Mouse (Mus musculus): ENCODE results near the gene Rin3. TPM values are rescaled to one million over a fixed set of nuclear protein-coding genes. Genes with fewer than 3 reads are reported as not detected.
A peak's percentile ranks its signal among the peaks of the same experiment; 100 is the strongest.

The Rin3 gene
- polyA plus RNA-seq, 1 experiment from 2014 or later: 4.2 TPM

DNA sequence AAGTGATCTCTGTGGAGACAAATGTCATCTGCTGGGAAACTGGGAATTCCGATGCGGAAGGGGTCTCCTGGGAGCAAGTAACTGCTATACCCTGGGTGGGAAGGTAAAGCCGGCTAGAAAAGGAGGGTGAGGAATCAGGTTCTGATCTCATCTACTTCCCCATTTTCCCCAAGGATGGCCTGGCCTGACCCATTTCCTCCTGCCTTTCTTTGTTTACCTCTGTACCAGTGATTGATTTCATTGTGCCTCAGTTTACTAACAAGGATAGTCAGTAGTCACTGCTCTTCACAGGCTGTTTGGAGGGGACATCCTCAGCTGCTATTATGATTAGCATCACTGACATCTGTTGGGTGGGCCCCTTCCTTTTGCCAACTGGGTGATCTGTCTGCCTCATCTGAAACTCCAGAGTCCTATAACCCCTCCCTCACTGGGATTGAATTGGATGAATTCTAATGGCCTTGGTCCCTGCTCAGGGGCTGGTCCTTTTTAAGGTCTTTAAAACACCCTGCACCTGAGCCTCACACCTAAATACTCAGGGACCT is 1.8 kb downstream of the Rin3 start:
- no peaks in the 10 kb centered on the region for H3K36me3 ChIP-seq
- peak overlapping the region; percentile 73; the same call in 1 of the 2 replicates for H3K4me3 ChIP-seq
- H3K4me1 ChIP-seq: peaks cover 16% of the 10 kb centered on the region
- H3K27ac ChIP-seq: no peak overlapping the region
- 46% methylated on average over 3 of the region's 3 CpGs for WGBS
- H3K9me3 ChIP-seq (replicated peaks): no peaks in the 10 kb centered on the region; the same call in 1 of the 2 replicates
- peaks cover 36% of the 10 kb centered on the region for H3K27me3 ChIP-seq (ENCODE audit: low read depth, poor library complexity, severe bottlenecking)
- DNase-seq (ENCODE audit: low spot score): no peak

DNA sequence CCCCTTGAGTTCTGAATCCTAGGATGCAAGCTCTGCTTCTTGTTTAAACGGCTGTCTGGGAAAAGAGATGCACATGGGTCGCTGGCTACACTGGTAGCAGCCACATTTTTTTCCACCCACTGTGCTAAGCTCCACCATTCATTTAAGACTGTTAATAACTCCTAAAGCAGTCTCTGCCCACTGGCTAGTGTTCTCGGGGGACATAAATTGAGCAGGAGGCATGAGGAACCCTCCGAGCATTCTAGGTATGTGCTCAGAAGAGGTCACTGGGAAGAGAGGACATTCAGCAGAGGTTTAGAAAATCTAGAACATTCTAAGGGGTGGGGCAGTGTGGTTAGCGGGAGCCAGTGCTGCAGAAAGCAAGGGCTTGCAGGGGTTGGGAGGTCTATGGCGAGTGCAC is 2.5 kb downstream of the Rin3 start:
- H3K27me3 ChIP-seq (ENCODE audit: low read depth, poor library complexity, severe bottlenecking): peaks cover 36% of the 10 kb centered on the region
- no peaks in the 10 kb centered on the region; the same call in 1 of the 2 replicates for H3K9me3 ChIP-seq (replicated peaks)
- no peaks in the 10 kb centered on the region for H3K36me3 ChIP-seq
- WGBS: 81% methylated on average over 6 of the region's 6 CpGs
- no peak for DNase-seq (ENCODE audit: low spot score)
- H3K4me1 ChIP-seq: peaks cover 16% of the 10 kb centered on the region
- no peak overlapping the region for H3K27ac ChIP-seq
- H3K4me3 ChIP-seq: no peak overlapping the region

DNA sequence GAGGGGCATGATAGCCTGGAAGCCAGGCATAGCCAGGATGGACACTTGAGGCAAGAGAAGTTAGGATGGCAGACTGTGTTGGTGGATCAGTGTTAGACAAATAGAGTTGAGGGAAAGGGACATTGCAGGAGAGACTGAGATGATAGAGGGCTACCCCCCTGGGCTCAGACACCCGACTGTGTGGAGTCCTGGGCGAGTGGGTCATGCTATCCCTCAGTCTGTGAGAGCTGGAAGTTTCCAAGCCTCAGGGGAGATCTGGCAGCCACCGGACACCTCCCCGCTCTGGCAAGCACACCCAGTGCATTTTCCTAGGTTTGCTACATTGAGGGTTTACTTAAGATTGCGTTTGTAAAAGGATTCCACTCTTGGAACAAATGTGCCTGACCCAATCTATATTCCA is 2.9 kb downstream of the Rin3 start:
- no peak overlapping the region for H3K27ac ChIP-seq
- H3K4me1 ChIP-seq: peaks cover 16% of the 10 kb centered on the region
- peaks cover 36% of the 10 kb centered on the region for H3K27me3 ChIP-seq (ENCODE audit: low read depth, poor library complexity, severe bottlenecking)
- DNase-seq (ENCODE audit: low spot score): no peak
- H3K4me3 ChIP-seq: no peak overlapping the region
- 79% methylated on average over 5 of the region's 5 CpGs for WGBS
- H3K9me3 ChIP-seq (replicated peaks): no peaks in the 10 kb centered on the region; the same call in 1 of the 2 replicates
- H3K36me3 ChIP-seq: no peaks in the 10 kb centered on the region

DNA sequence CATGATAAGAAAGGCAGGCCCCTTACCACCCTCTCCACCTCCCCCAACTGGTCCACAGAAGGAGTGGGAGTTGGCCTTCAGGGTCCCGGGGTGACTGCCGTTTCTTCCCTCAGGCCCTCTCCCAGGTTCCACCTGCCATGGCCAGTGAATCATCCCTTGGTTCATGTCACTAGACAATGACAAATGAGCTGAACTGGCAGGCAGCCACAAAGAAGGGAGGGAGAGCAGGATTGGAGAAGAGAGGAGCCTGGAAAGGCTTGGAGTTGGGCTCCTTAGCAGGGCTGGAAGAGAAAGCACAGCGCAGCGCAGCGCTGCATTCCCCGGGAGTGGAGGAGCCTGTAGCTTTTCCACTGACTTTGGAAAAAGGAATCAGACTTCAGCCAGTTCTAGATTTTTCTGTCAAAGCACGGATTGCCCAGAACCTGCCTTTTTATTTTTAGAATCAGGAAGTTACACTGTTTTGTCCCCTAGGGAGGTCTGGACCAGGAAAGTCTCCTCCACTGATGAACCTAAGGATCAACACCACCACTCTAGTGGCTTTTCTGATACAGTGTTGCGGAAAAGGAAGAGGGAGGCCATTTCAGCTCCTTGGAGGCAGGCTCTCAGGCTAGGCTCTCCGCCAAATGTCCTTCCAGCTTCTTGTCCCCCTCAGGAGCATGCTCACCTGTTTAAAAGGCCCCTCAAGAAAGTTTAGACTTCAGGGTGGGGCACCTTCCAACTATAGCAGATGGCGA is 4.0 kb downstream of the Rin3 start:
- Histone ChIP-seq H3K36me3 (no peaks in the 10 kb centered on the region), H3K27ac (0 out of 2 replicates have a peak overlapping the region, but pooled peaks have one; percentile 2), H3K4me3 (no peak overlapping the region), H3K27me3 (ENCODE audit: low read depth, poor library complexity, severe bottlenecking) (peaks cover 34% of the 10 kb centered on the region), H3K9me3 (replicated peaks) (no peaks in the 10 kb centered on the region; the same call in 1 of the 2 replicates), H3K4me1 (peaks cover 20% of the 10 kb centered on the region)
- 72% methylated on average over 10 of the region's 10 CpGs for WGBS
- no peak for DNase-seq (ENCODE audit: low spot score)

DNA sequence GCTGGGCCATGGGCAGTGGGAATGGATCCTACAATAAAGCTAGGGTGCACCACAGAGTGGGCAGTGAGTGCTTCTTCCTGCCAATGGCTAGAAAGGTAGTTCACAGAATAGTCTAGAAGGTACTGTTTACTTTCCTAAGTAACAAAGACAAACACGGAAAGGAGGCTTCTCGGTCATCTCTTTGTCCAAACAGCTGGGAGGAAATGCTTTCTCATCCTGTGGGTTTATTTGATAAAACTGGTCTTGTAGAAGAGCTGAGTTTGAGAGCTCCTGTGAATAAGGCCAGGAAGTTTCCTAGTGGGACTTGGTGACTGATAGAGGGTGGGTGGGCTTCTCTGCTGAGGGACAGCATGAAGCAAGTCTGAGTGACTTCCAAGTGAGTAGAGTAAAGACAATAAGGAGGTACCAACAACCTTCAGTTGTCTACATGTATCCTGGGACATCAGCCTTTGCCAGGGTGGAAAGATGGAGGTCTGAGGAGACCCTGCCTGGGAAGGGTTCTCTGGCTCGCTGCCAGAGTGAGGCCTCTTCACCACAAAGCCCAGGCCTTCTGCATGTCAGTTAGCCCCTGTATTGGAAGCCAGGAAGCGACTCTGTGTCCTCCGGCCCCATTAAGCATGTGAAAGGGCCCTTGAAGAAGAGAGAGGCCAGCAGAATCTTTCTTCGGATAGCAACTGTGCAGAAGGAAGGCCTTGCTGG is 5.2 kb downstream of the Rin3 start:
- WGBS: 86% methylated on average over 6 of the region's 6 CpGs
- Histone ChIP-seq H3K9me3 (replicated peaks) (no peaks in the 10 kb centered on the region), H3K4me1 (peaks cover 21% of the 10 kb centered on the region), H3K27me3 (ENCODE audit: low read depth, poor library complexity, severe bottlenecking) (peaks cover 23% of the 10 kb centered on the region), H3K36me3 (no peaks in the 10 kb centered on the region), H3K4me3 (no peak overlapping the region), H3K27ac (no peak overlapping the region)
- DNase-seq (ENCODE audit: low spot score): no peak

DNA sequence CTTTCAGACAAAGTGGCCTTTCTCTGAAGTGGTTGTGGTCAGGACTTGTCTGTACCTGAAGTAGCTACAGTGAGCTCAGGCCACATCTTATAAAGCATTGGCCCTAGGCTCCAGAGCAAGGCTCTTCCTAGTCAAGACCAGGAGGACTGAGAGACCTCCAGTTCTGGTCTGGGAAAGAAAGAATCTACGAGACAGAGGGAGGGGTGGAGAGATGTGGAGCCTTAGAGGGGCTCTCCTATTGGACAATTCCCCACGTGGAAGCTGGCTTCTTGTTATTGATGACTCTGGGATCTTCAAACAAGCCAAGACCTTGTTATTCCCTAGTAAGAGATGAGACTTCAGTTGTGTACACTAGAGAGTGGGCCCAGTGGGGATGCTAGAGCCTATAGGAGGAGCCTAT is 6.0 kb downstream of the Rin3 start:
- Histone ChIP-seq H3K36me3 (no peaks in the 10 kb centered on the region), H3K4me1 (peaks cover 13% of the 10 kb centered on the region), H3K9me3 (replicated peaks) (no peaks in the 10 kb centered on the region), H3K27ac (no peak overlapping the region), H3K27me3 (ENCODE audit: low read depth, poor library complexity, severe bottlenecking) (peaks cover 15% of the 10 kb centered on the region), H3K4me3 (no peak overlapping the region)
- no peak for DNase-seq (ENCODE audit: low spot score)
- 37% methylated on average over 2 of the region's 2 CpGs for WGBS

DNA sequence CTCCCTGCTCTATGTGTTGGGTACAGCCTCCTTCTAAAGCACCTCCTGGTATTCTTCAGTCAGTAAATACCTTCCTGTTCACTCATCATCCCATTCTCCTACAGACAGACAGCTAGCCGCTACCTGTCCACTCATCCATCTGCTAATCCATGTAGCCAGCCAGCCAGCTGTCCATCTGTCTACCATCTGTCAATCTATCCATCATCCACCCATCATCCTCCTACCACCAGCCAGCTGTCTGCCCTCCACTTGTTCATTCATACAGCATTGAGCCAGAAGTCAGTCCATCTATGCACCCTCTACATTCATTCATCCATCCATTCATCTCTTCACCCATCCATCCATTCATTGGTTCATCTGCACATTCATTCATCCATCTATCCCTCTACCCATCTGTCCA is 6.7 kb downstream of the Rin3 start:
- no peak for DNase-seq (ENCODE audit: low spot score)
- H3K27ac ChIP-seq: no peak overlapping the region
- H3K27me3 ChIP-seq (ENCODE audit: low read depth, poor library complexity, severe bottlenecking): peaks cover 8% of the 10 kb centered on the region; the same call in 1 of the 2 replicates
- H3K4me1 ChIP-seq: peaks cover 11% of the 10 kb centered on the region
- H3K4me3 ChIP-seq: no peak overlapping the region
- 100% methylated on average over 1 of the region's 1 CpGs for WGBS
- H3K36me3 ChIP-seq: no peaks in the 10 kb centered on the region
- no peaks in the 10 kb centered on the region for H3K9me3 ChIP-seq (replicated peaks)

DNA sequence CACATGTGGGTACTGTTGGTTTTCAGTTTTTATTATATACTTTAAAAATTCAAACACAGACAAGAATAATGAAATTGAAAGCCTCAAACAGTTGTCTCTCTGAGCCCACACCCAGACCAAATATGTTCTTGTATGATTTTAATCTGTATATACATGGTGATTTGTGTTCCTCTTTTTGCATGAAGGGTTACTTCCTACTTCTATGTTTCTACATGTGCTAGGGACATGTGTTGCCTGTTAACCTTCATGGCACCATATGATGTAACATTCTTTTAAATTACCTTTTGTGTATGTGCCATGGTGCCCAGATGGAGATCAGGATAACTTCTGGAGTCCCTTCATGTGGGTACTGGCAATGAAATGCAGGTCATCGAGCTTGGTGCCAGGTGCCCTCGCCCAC is 7.8 kb downstream of the Rin3 start:
- H3K4me1 ChIP-seq: peaks cover 13% of the 10 kb centered on the region
- no peak overlapping the region for H3K27ac ChIP-seq
- WGBS: 89% methylated on average over 2 of the region's 2 CpGs
- H3K4me3 ChIP-seq: no peak overlapping the region
- H3K27me3 ChIP-seq (ENCODE audit: low read depth, poor library complexity, severe bottlenecking): no peaks in the 10 kb centered on the region
- H3K9me3 ChIP-seq (replicated peaks): no peaks in the 10 kb centered on the region
- H3K36me3 ChIP-seq: no peaks in the 10 kb centered on the region
- no peak for DNase-seq (ENCODE audit: low spot score)

DNA sequence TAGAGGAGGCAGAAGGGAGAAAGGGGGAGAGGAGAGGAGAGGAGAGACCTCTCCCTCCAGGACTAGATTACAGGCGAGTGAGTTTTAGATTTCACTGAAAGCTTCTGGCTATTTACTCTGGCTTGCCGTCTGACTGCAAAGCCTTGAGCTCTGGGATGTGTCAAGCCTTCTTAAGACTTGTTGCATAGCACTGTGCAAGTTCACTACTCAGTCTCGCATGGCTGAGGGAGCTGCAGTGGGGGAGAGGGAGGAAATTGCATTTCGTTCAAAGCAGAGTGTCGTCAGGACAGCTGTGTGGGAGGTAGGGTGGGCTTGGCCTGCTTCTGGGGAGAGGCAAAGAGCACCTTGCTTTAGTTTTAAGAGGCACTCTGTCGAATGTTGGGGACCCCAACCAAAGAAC is 8.8 kb downstream of the Rin3 start:
- Histone ChIP-seq H3K4me1 (peaks cover 13% of the 10 kb centered on the region), H3K4me3 (no peak overlapping the region), H3K36me3 (no peaks in the 10 kb centered on the region), H3K27ac (peak overlapping the region; percentile 42; the same call in 1 of the 2 replicates), H3K27me3 (ENCODE audit: low read depth, poor library complexity, severe bottlenecking) (no peaks in the 10 kb centered on the region), H3K9me3 (replicated peaks) (no peaks in the 10 kb centered on the region)
- DNase-seq (ENCODE audit: low spot score): no peak
- WGBS: 45% methylated on average over 6 of the region's 6 CpGs

DNA sequence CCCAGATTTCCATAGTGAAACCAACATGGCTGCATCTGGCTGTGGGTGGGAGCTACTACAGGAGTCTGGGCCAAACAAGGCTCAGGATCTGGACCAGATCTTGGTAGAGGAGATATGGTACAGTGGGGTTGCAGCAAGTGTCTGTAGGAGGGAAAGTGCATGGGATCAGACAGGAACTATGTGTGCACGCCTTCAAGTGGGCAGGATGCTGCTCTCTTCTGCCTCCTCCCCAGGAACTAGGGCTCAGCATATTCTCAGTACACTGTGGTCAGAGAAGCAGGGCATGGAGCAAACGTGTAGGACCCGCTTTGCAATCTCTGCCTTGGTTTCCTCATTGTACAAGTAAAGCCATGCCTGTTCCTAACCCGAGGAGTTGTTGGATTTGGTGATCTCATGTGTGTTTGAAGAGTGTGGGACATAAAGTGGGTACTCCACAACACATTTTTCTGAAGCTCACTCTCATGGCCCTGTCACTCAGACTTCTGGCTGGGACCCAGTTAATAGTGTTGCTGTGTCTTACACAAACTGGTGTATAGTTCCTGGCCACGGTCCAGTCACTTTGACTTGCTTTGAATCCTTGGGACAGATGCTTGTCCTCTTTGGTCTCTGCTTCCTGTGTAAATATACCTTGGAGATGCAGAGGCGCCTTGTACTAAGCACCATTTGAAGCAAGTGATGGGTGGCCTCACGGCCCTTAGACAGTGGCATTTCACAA is 9.8 kb downstream of the Rin3 start:
- no peaks in the 10 kb centered on the region for H3K36me3 ChIP-seq
- no peak for DNase-seq (ENCODE audit: low spot score)
- H3K9me3 ChIP-seq (replicated peaks): no peaks in the 10 kb centered on the region
- 83% methylated on average over 7 of the region's 7 CpGs for WGBS
- H3K27ac ChIP-seq: peak overlapping the region; percentile 42; the same call in 1 of the 2 replicates
- peaks cover 13% of the 10 kb centered on the region for H3K4me1 ChIP-seq
- no peaks in the 10 kb centered on the region for H3K27me3 ChIP-seq (ENCODE audit: low read depth, poor library complexity, severe bottlenecking)
- H3K4me3 ChIP-seq: no peak overlapping the region

DNA sequence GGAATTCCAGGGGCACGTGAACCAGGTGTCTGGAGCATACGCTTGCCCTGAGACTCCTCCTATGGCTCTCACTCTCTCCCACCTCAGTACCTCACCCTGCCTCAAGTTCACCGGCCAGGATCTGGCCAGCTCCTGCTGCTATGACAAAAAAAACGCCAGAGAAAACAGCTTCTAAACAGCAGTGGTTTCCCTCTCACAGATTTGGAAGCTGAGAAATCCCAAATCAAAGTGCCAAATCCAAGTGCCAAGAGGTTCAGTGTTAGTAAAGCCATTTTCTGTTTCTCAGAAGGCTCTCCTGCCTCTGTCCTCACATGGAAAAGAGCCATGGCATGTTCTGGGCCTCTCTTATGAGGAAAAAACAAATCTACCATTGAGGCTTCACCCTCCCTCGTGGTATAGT is 11.8 kb downstream of the Rin3 start:
- Histone ChIP-seq H3K4me3 (no peak overlapping the region), H3K27me3 (ENCODE audit: low read depth, poor library complexity, severe bottlenecking) (no peaks in the 10 kb centered on the region), H3K4me1 (peaks cover 13% of the 10 kb centered on the region), H3K9me3 (replicated peaks) (no peaks in the 10 kb centered on the region), H3K36me3 (no peaks in the 10 kb centered on the region), H3K27ac (no peak overlapping the region)
- no peak for DNase-seq (ENCODE audit: low spot score)
- WGBS: 64% methylated on average over 5 of the region's 5 CpGs

DNA sequence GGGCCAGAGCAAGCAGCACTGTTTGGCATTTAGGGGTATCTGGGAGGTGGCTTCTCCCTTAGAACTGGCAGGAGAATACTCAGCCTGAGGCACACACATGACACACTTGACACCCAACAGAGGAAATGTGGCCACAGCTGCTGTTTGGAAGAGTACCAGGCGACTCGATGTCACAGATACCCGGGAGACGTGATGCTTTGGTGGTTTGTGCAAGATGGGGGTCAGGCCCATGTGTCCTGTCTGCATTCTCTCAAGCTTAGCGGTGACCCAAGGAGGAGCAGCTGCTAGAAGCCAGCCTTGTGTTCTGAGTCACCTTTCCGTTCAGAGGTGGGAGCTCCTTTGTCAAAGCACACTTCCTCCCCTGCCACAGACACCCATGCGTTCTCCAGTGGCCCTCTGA is 12.4 kb downstream of the Rin3 start:
- DNase-seq (ENCODE audit: low spot score): no peak
- Histone ChIP-seq H3K4me3 (no peak overlapping the region), H3K27ac (no peak overlapping the region), H3K9me3 (replicated peaks) (no peaks in the 10 kb centered on the region), H3K4me1 (peaks cover 13% of the 10 kb centered on the region), H3K36me3 (no peaks in the 10 kb centered on the region), H3K27me3 (ENCODE audit: low read depth, poor library complexity, severe bottlenecking) (no peaks in the 10 kb centered on the region)
- 85% methylated on average over 7 of the region's 7 CpGs for WGBS

DNA sequence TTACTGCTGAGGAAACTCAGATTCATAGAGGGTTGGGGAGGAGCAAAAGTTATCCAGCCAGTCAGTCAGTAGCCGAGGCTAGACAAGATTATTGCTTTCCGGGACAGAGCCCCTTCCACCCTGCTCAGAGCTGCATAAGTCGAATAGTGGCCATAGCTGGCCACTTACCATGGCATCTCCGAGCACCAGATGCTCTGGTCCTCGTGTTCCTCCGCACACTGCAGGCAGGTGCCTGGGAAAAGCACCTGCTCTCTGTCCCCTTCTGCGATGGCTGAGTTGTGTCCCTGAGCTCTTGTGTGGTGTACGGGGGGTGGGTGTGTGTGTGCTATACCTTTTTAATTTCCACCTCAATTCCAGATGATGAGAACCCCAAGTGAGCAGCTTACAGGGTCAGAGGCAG is 12.8 kb downstream of the Rin3 start:
- Histone ChIP-seq H3K9me3 (replicated peaks) (no peaks in the 10 kb centered on the region), H3K27ac (no peak overlapping the region), H3K4me1 (peaks cover 13% of the 10 kb centered on the region), H3K4me3 (no peak overlapping the region), H3K36me3 (no peaks in the 10 kb centered on the region), H3K27me3 (ENCODE audit: low read depth, poor library complexity, severe bottlenecking) (no peaks in the 10 kb centered on the region)
- whole genome bisulfite sequencing: 83% methylated on average over 8 of the region's 8 CpGs
- no peak for DNase-seq (ENCODE audit: low spot score)
